Mouse (Mus musculus): ENCODE measurements at regions not wholly inside any gene's neighbourhood (a gene's known extent, or its start where the extent isn't known, plus 50 kb on each side); places are given as distances from the start of the nearest gene placed in this dataset.

GRCm38 (mm10) chr8:127994898-127995297 is 363.5 kb upstream of the Nrp1 start:
- Histone ChIP-seq H3K9ac (no peak overlapping the region), H3K36me3 (ENCODE audit: insufficient read depth) (no peaks in the 10 kb centered on the region), H3K27ac (ENCODE audit: low read depth, low read length) (no peak overlapping the region), H3K4me2 (ENCODE audit: low read depth) (no peak overlapping the region), H3K9me3 (ENCODE audit: low read length) (no peaks in the 10 kb centered on the region), H3K4me1 (ENCODE audit: insufficient read depth) (no peaks in the 10 kb centered on the region), H3K27me3 (ENCODE audit: insufficient read depth, low read length) (no peaks in the 10 kb centered on the region), H3K4me3 (ENCODE audit: low read depth, low read length) (no peak overlapping the region)
- ATAC-seq (no peak), DNase-seq (no peak)
- TF ChIP-seq CTCF (IDR thresholded peaks at IDR 0.05; ENCODE audit: low read depth), result no peak
- WGBS, result 41% methylated on average over 1 of the region's 1 CpGs

GRCm38 (mm10) chr8:127995490-127995889 is 362.9 kb upstream of the Nrp1 start:
- 66% methylated on average over 1 of the region's 1 CpGs for WGBS
- no peaks in the 10 kb centered on the region for H3K4me1 ChIP-seq (ENCODE audit: insufficient read depth)
- no peaks in the 10 kb centered on the region for H3K36me3 ChIP-seq (ENCODE audit: insufficient read depth)
- no peak overlapping the region for H3K4me2 ChIP-seq (ENCODE audit: low read depth)
- no peak overlapping the region for H3K9ac ChIP-seq
- no peaks in the 10 kb centered on the region for H3K27me3 ChIP-seq (ENCODE audit: insufficient read depth, low read length)
- DNase-seq (no peak), ATAC-seq (peak; percentile 43; the same call in 1 of the 2 replicates)
- TF ChIP-seq CTCF (IDR thresholded peaks at IDR 0.05; ENCODE audit: low read depth), result no peak
- H3K9me3 ChIP-seq (ENCODE audit: low read length), result no peaks in the 10 kb centered on the region
- no peak overlapping the region for H3K27ac ChIP-seq (ENCODE audit: low read depth, low read length)
- H3K4me3 ChIP-seq (ENCODE audit: low read depth, low read length), result no peak overlapping the region

- H3K27me3 ChIP-seq (ENCODE audit: insufficient read depth, low read length), result no peaks in the 10 kb centered on the region
- H3K4me1 ChIP-seq (ENCODE audit: insufficient read depth), result no peaks in the 10 kb centered on the region; the same call in 1 of the 2 replicates
- no peak overlapping the region for H3K27ac ChIP-seq (ENCODE audit: low read depth, low read length)
- no peaks in the 10 kb centered on the region for H3K9me3 ChIP-seq (ENCODE audit: low read length)
- no peak for TF ChIP-seq CTCF (IDR thresholded peaks at IDR 0.05; ENCODE audit: low read depth)
- 62% methylated on average over 2 of the region's 2 CpGs for WGBS
- H3K4me3 ChIP-seq (ENCODE audit: low read depth, low read length), result no peak overlapping the region
- DNase-seq (no peak), ATAC-seq (no peak)
- no peak overlapping the region for H3K4me2 ChIP-seq (ENCODE audit: low read depth)
- H3K36me3 ChIP-seq (ENCODE audit: insufficient read depth), result no peaks in the 10 kb centered on the region
- H3K9ac ChIP-seq, result no peak overlapping the region
Observed at GRCm38 (mm10) chr8:128002386-128002785, 356.0 kb upstream of the Nrp1 start.

- WGBS, result 95% methylated on average over 1 of the region's 1 CpGs
- H3K9me3 ChIP-seq (ENCODE audit: low read length), result no peaks in the 10 kb centered on the region
- H3K27ac ChIP-seq (ENCODE audit: low read depth, low read length), result no peak overlapping the region
- no peak for DNase-seq
- H3K27me3 ChIP-seq (ENCODE audit: insufficient read depth, low read length), result no peaks in the 10 kb centered on the region
- no peaks in the 10 kb centered on the region for H3K36me3 ChIP-seq (ENCODE audit: insufficient read depth)
- no peak for ATAC-seq
- no peak overlapping the region for H3K9ac ChIP-seq
- H3K4me1 ChIP-seq (ENCODE audit: insufficient read depth), result no peaks in the 10 kb centered on the region; the same call in 1 of the 2 replicates
- H3K4me3 ChIP-seq (ENCODE audit: low read depth, low read length), result no peak overlapping the region
- H3K4me2 ChIP-seq (ENCODE audit: low read depth), result no peak overlapping the region
- no peak for TF ChIP-seq CTCF (IDR thresholded peaks at IDR 0.05; ENCODE audit: low read depth)
Observed at GRCm38 (mm10) chr8:128002806-128003205, 355.6 kb upstream of the Nrp1 start.

GRCm38 (mm10) chr8:128003385-128003784 is 355.0 kb upstream of the Nrp1 start:
- no peak for TF ChIP-seq CTCF (IDR thresholded peaks at IDR 0.05; ENCODE audit: low read depth)
- H3K4me3 ChIP-seq (ENCODE audit: low read depth, low read length), result no peak overlapping the region
- no peak overlapping the region for H3K9ac ChIP-seq
- H3K4me1 ChIP-seq (ENCODE audit: insufficient read depth), result no peaks in the 10 kb centered on the region; the same call in 1 of the 2 replicates
- ATAC-seq (no peak), DNase-seq (no peak)
- 42% methylated on average over 1 of the region's 1 CpGs for WGBS
- 0 out of 2 replicates have a peak overlapping the region, but pooled peaks have one; percentile 10 for H3K27ac ChIP-seq (ENCODE audit: low read depth, low read length)
- H3K9me3 ChIP-seq (ENCODE audit: low read length), result no peaks in the 10 kb centered on the region
- no peaks in the 10 kb centered on the region for H3K27me3 ChIP-seq (ENCODE audit: insufficient read depth, low read length)
- no peak overlapping the region for H3K4me2 ChIP-seq (ENCODE audit: low read depth)
- no peaks in the 10 kb centered on the region for H3K36me3 ChIP-seq (ENCODE audit: insufficient read depth)

GRCm38 (mm10) chr8:128003881-128004286 is 354.5 kb upstream of the Nrp1 start:
- Histone ChIP-seq H3K27ac (ENCODE audit: low read depth, low read length) (0 out of 2 replicates have a peak overlapping the region, but pooled peaks have one; percentile 10), H3K4me3 (ENCODE audit: low read depth, low read length) (no peak overlapping the region), H3K4me1 (ENCODE audit: insufficient read depth) (no peaks in the 10 kb centered on the region; the same call in 1 of the 2 replicates), H3K4me2 (ENCODE audit: low read depth) (no peak overlapping the region), H3K27me3 (ENCODE audit: insufficient read depth, low read length) (no peaks in the 10 kb centered on the region), H3K9me3 (ENCODE audit: low read length) (no peaks in the 10 kb centered on the region), H3K9ac (no peak overlapping the region), H3K36me3 (ENCODE audit: insufficient read depth) (no peaks in the 10 kb centered on the region)
- DNase-seq (peak; percentile 68), ATAC-seq (peak; percentile 50)
- TF ChIP-seq CTCF (IDR thresholded peaks at IDR 0.05; ENCODE audit: low read depth), result no peak
- 26% methylated on average over 3 of the region's 3 CpGs for WGBS

- H3K27me3 ChIP-seq (ENCODE audit: insufficient read depth, low read length), result no peaks in the 10 kb centered on the region
- no peak overlapping the region for H3K4me2 ChIP-seq (ENCODE audit: low read depth)
- no peak for DNase-seq
- no peaks in the 10 kb centered on the region for H3K36me3 ChIP-seq (ENCODE audit: insufficient read depth)
- H3K4me1 ChIP-seq (ENCODE audit: insufficient read depth), result no peaks in the 10 kb centered on the region; the same call in 1 of the 2 replicates
- H3K4me3 ChIP-seq (ENCODE audit: low read depth, low read length), result no peak overlapping the region
- WGBS, result 88% methylated on average over 6 of the region's 6 CpGs
- TF ChIP-seq CTCF (IDR thresholded peaks at IDR 0.05; ENCODE audit: low read depth), result no peak
- no peaks in the 10 kb centered on the region for H3K9me3 ChIP-seq (ENCODE audit: low read length)
- no peak overlapping the region for H3K27ac ChIP-seq (ENCODE audit: low read depth, low read length)
- no peak for ATAC-seq
- H3K9ac ChIP-seq, result no peak overlapping the region
Observed at GRCm38 (mm10) chr8:128009393-128010010, 348.9 kb upstream of the Nrp1 start.
